Mouse (Mus musculus) liver, embryonic 16.5 days (tissue): ENCODE data around the gene Vmn1r3. TPM values are rescaled to one million over a fixed set of nuclear protein-coding genes. Genes with fewer than 3 reads are reported as not detected.
"Not testable (repeated sequence)": the region's sequence is repeated elsewhere in the genome, so short reads cannot be mapped to it uniquely, and the experiment has no call there.

ENCODE experiments used
- ATAC-seq: fragments of 200-750 bp; cut with Nextera tagmentation; 2 replicates; pipeline ENCODE4 v1.8.0; 2017; ENCODE audit warnings: low read depth, mild to moderate bottlenecking, moderate number of reproducible peaks, moderate library complexity
- H3K27ac ChIP-seq: fragments of 300-500 bp; sonication (generic); 2 replicates; pipeline ENCODE4 v1.5.1; 2014; ENCODE audit warnings: mild to moderate bottlenecking, low read length
- H3K27me3 ChIP-seq: fragments of 300-500 bp; sonication (generic); 2 replicates; pipeline ENCODE4 v1.6.1; 2014; ENCODE audit warnings: low read depth, low read length, mixed read lengths; ENCODE audit not compliant: control insufficient read depth, insufficient read depth
- H3K36me3 ChIP-seq: fragments of 300-500 bp; sonication (generic); 2 replicates; pipeline ENCODE4 v1.6.1; 2014; ENCODE audit warnings: mild to moderate bottlenecking; ENCODE audit not compliant: control insufficient read depth, insufficient read depth
- H3K4me1 ChIP-seq: fragments of 300-500 bp; sonication (generic); 2 replicates; pipeline ENCODE4 v1.6.1; 2014; ENCODE audit warnings: low read depth, low read length, mixed read lengths; ENCODE audit not compliant: control insufficient read depth
- H3K4me2 ChIP-seq: fragments of 300-500 bp; sonication (generic); 2 replicates; pipeline ENCODE4 v1.6.1; 2014; ENCODE audit warnings: low read depth, low read length, mixed read lengths
- H3K4me3 ChIP-seq: fragments of 300-500 bp; sonication (generic); 2 replicates; pipeline ENCODE4 v1.5.1; 2014; ENCODE audit warnings: low read depth, mild to moderate bottlenecking, low read length
- H3K9ac ChIP-seq: fragments of 300-500 bp; sonication (generic); 2 replicates; pipeline ENCODE4 v1.6.1; 2014; ENCODE audit warnings: low read depth, low read length
- H3K9me3 ChIP-seq: fragments of 300-500 bp; sonication (generic); replicated peaks from 2 replicates; pipeline ENCODE4 v1.6.1; 2016; ENCODE audit warnings: low read length; ENCODE audit not compliant: control insufficient read depth
- WGBS: fragments of 180-500 bp; shearing (Covaris S2); extraction: QIAGEN DNeasy Blood & Tissue Kit; methylation state at CpG from one replicate; pipeline ENCODE4 v1.1.7; 2014; ENCODE audit not compliant: insufficient replicate concordance; 5-methylcytosine and 5-hydroxymethylcytosine counted together
- polyA plus RNA-seq: library from polyadenylated mRNA; unstranded; fragments of >200 nt; fragmentation: Nextera tagmentation; extraction: Ambion mirVana; gene quantifications from 2 replicates; pipeline ENCODE4 v1.2.1, GENCODE M21; 2015

The Vmn1r3 gene
- polyA plus RNA-seq: not detected in 2 replicates

GRCm38 (mm10) chr4:3185258-3185657 lies at the start of gene Vmn1r3:
Gene Vmn1r3, minus strand, starts transcription at chr4:3185358.
- not testable (repeated sequence) for H3K9ac ChIP-seq, H3K4me1 ChIP-seq, H3K36me3 ChIP-seq, H3K9me3 ChIP-seq, H3K27me3 ChIP-seq, H3K4me3 ChIP-seq, ATAC-seq, H3K4me2 ChIP-seq, H3K27ac ChIP-seq
- 53% methylated on average over 1 of the region's 1 CpGs for WGBS

- Histone ChIP-seq H3K4me3 (no peak overlapping the region), H3K36me3 (no peaks in the 10 kb centered on the region), H3K4me1 (no peaks in the 10 kb centered on the region), H3K9me3 (no peaks in the 10 kb centered on the region), H3K4me2 (no peak overlapping the region), H3K9ac (no peak overlapping the region), H3K27me3 (no peaks in the 10 kb centered on the region), H3K27ac (no peak overlapping the region)
- ATAC-seq: no peak
- WGBS: 56% methylated on average over 6 of the region's 6 CpGs
Measured at GRCm38 (mm10) chr4:3232053-3232452, 46.9 kb upstream of the Vmn1r3 start.

GRCm38 (mm10) chr4:3230908-3231684 lies 45.9 kb upstream of the Vmn1r3 start:
- H3K4me1 ChIP-seq: no peaks in the 10 kb centered on the region
- no peak overlapping the region for H3K27ac ChIP-seq
- H3K36me3 ChIP-seq: no peaks in the 10 kb centered on the region
- ATAC-seq: peak; percentile 78
- peak overlapping the region; percentile 51 for H3K4me3 ChIP-seq
- peak overlapping the region; percentile 38; the same call in 1 of the 2 replicates for H3K9ac ChIP-seq
- 8% methylated on average over 29 of the region's 48 CpGs for WGBS
- peak overlapping the region; percentile 68 for H3K4me2 ChIP-seq
- 0 out of 2 replicates have a peak, but pooled peaks cover 2% of the 10 kb centered on the region for H3K9me3 ChIP-seq
- H3K27me3 ChIP-seq: no peaks in the 10 kb centered on the region

GRCm38 (mm10) chr4:3229532-3229931 lies 44.4 kb upstream of the Vmn1r3 start:
- Histone ChIP-seq H3K4me3 (no peak overlapping the region), H3K9me3 (peaks cover 5% of the 10 kb centered on the region; the same call in 1 of the 2 replicates), H3K4me1 (no peaks in the 10 kb centered on the region), H3K27ac (no peak overlapping the region), H3K9ac (no peak overlapping the region), H3K36me3 (no peaks in the 10 kb centered on the region), H3K4me2 (no peak overlapping the region), H3K27me3 (no peaks in the 10 kb centered on the region)
- ATAC-seq: peak; percentile 62
- 47% methylated on average over 4 of the region's 4 CpGs for whole genome bisulfite sequencing

- H3K27ac ChIP-seq: no peak overlapping the region
- 49% methylated on average over 4 of the region's 4 CpGs for WGBS
- H3K4me2 ChIP-seq: no peak overlapping the region
Measured at GRCm38 (mm10) chr4:3228476-3228875, 43.3 kb upstream of the Vmn1r3 start.

GRCm38 (mm10) chr4:3227751-3228150 lies 42.6 kb upstream of the Vmn1r3 start:
- WGBS: 48% methylated on average over 5 of the region's 5 CpGs
- Histone ChIP-seq H3K27me3 (no peaks in the 10 kb centered on the region), H3K36me3 (no peaks in the 10 kb centered on the region), H3K4me1 (no peaks in the 10 kb centered on the region), H3K4me2 (no peak overlapping the region), H3K9me3 (peaks cover 5% of the 10 kb centered on the region; the same call in 1 of the 2 replicates), H3K9ac (no peak overlapping the region), H3K4me3 (no peak overlapping the region), H3K27ac (no peak overlapping the region)
- ATAC-seq: no peak

More at GRCm38 (mm10) chr4:3228476-3228875, 43.3 kb upstream of the Vmn1r3 start:
- Histone ChIP-seq H3K4me3 (no peak overlapping the region), H3K4me1 (no peaks in the 10 kb centered on the region), H3K36me3 (no peaks in the 10 kb centered on the region), H3K27me3 (no peaks in the 10 kb centered on the region), H3K9ac (no peak overlapping the region), H3K9me3 (peaks cover 5% of the 10 kb centered on the region; the same call in 1 of the 2 replicates)
- ATAC-seq: no peak

GRCm38 (mm10) chr4:3226488-3226887 lies 41.3 kb upstream of the Vmn1r3 start:
- no peak for ATAC-seq
- Histone ChIP-seq H3K9ac (no peak overlapping the region), H3K27ac (no peak overlapping the region), H3K4me3 (no peak overlapping the region), H3K4me1 (no peaks in the 10 kb centered on the region), H3K9me3 (peaks cover 5% of the 10 kb centered on the region; the same call in 1 of the 2 replicates), H3K27me3 (no peaks in the 10 kb centered on the region), H3K4me2 (no peak overlapping the region), H3K36me3 (no peaks in the 10 kb centered on the region)
- 44% methylated on average over 3 of the region's 3 CpGs for WGBS

- H3K9me3 ChIP-seq, H3K36me3 ChIP-seq, H3K4me3 ChIP-seq, H3K4me2 ChIP-seq, ATAC-seq, H3K27ac ChIP-seq, H3K27me3 ChIP-seq, H3K4me1 ChIP-seq, H3K9ac ChIP-seq: not testable (repeated sequence)
- WGBS: 39% methylated on average over 3 of the region's 3 CpGs
Measured at GRCm38 (mm10) chr4:3225416-3225815, 40.3 kb upstream of the Vmn1r3 start.

GRCm38 (mm10) chr4:3224848-3225247 lies 39.7 kb upstream of the Vmn1r3 start:
- WGBS: 39% methylated on average over 3 of the region's 3 CpGs
- H3K4me1 ChIP-seq, ATAC-seq, H3K36me3 ChIP-seq, H3K9me3 ChIP-seq, H3K4me2 ChIP-seq, H3K4me3 ChIP-seq, H3K27me3 ChIP-seq, H3K27ac ChIP-seq, H3K9ac ChIP-seq: not testable (repeated sequence)
